Mouse (Mus musculus) liver, embryonic 16.5 days (tissue): Measurements from ENCODE around the gene Gpr162. TPM values are rescaled to one million over a fixed set of nuclear protein-coding genes. Genes with fewer than 3 reads are reported as not detected.
"Not testable (repeated sequence)": the region's sequence is repeated elsewhere in the genome, so short reads cannot be mapped to it uniquely, and the experiment has no call there.

Experiments
- ATAC-seq: fragments of 200-750 bp; cut with Nextera tagmentation; 2 replicates; pipeline ENCODE4 v1.8.0; 2017; ENCODE audit warnings: low read depth, mild to moderate bottlenecking, moderate number of reproducible peaks, moderate library complexity
- H3K27ac ChIP-seq: fragments of 300-500 bp; sonication (generic); 2 replicates; pipeline ENCODE4 v1.5.1; 2014; ENCODE audit warnings: mild to moderate bottlenecking, low read length
- H3K27me3 ChIP-seq: fragments of 300-500 bp; sonication (generic); 2 replicates; pipeline ENCODE4 v1.6.1; 2014; ENCODE audit warnings: low read depth, low read length, mixed read lengths; ENCODE audit not compliant: control insufficient read depth, insufficient read depth
- H3K36me3 ChIP-seq: fragments of 300-500 bp; sonication (generic); 2 replicates; pipeline ENCODE4 v1.6.1; 2014; ENCODE audit warnings: mild to moderate bottlenecking; ENCODE audit not compliant: control insufficient read depth, insufficient read depth
- H3K4me1 ChIP-seq: fragments of 300-500 bp; sonication (generic); 2 replicates; pipeline ENCODE4 v1.6.1; 2014; ENCODE audit warnings: low read depth, low read length, mixed read lengths; ENCODE audit not compliant: control insufficient read depth
- H3K4me2 ChIP-seq: fragments of 300-500 bp; sonication (generic); 2 replicates; pipeline ENCODE4 v1.6.1; 2014; ENCODE audit warnings: low read depth, low read length, mixed read lengths
- H3K4me3 ChIP-seq: fragments of 300-500 bp; sonication (generic); 2 replicates; pipeline ENCODE4 v1.5.1; 2014; ENCODE audit warnings: low read depth, mild to moderate bottlenecking, low read length
- H3K9ac ChIP-seq: fragments of 300-500 bp; sonication (generic); 2 replicates; pipeline ENCODE4 v1.6.1; 2014; ENCODE audit warnings: low read depth, low read length
- H3K9me3 ChIP-seq: fragments of 300-500 bp; sonication (generic); replicated peaks from 2 replicates; pipeline ENCODE4 v1.6.1; 2016; ENCODE audit warnings: low read length; ENCODE audit not compliant: control insufficient read depth
- WGBS: fragments of 180-500 bp; shearing (Covaris S2); extraction: QIAGEN DNeasy Blood & Tissue Kit; methylation state at CpG from one replicate; pipeline ENCODE4 v1.1.7; 2014; ENCODE audit not compliant: insufficient replicate concordance; 5-methylcytosine and 5-hydroxymethylcytosine counted together
- polyA plus RNA-seq: library from polyadenylated mRNA; unstranded; fragments of >200 nt; fragmentation: Nextera tagmentation; extraction: Ambion mirVana; gene quantifications from 2 replicates; pipeline ENCODE4 v1.2.1, GENCODE M21; 2015

The Gpr162 gene
- polyA plus RNA-seq, 1 experiment from 2014 or later: 0.02 TPM

- H3K4me3 ChIP-seq: peak overlapping the region; percentile 83
These were observed 51.9 kb downstream of the Gpr162 start for GRCm38 (mm10) chr6:124811701-124812560.

GRCm38 (mm10) chr6:124811403-124811665, 52.4 kb downstream of the Gpr162 start:
- Histone ChIP-seq H3K36me3 (peaks cover 12% of the 10 kb centered on the region), H3K9me3 (no peaks in the 10 kb centered on the region), H3K9ac (no peak overlapping the region), H3K4me1 (peaks cover 52% of the 10 kb centered on the region), H3K4me3 (no peak overlapping the region), H3K4me2 (no peak overlapping the region), H3K27me3 (no peaks in the 10 kb centered on the region), H3K27ac (no peak overlapping the region)
- 71% methylated on average over 4 of the region's 4 CpGs for WGBS
- no peak for ATAC-seq

More at GRCm38 (mm10) chr6:124811701-124812560, 51.9 kb downstream of the Gpr162 start:
- 68% methylated on average over 24 of the region's 24 CpGs for WGBS
- H3K27ac ChIP-seq: peak overlapping the region; percentile 93; the same call in 1 of the 2 replicates
- no peak for ATAC-seq
- no peaks in the 10 kb centered on the region for H3K9me3 ChIP-seq
- H3K36me3 ChIP-seq: peaks cover 13% of the 10 kb centered on the region
- peak overlapping the region; percentile 82 for H3K9ac ChIP-seq
- H3K27me3 ChIP-seq: no peaks in the 10 kb centered on the region
- H3K4me1 ChIP-seq: peaks cover 48% of the 10 kb centered on the region
- peak overlapping the region; percentile 93 for H3K4me2 ChIP-seq

GRCm38 (mm10) chr6:124810566-124811402, 53.0 kb downstream of the Gpr162 start:
- WGBS: 79% methylated on average over 11 of the region's 11 CpGs
- not testable (repeated sequence) for ATAC-seq, H3K4me3 ChIP-seq, H3K9me3 ChIP-seq, H3K27ac ChIP-seq, H3K27me3 ChIP-seq, H3K9ac ChIP-seq, H3K4me2 ChIP-seq
- peaks cover 57% of the 10 kb centered on the region for H3K4me1 ChIP-seq
- H3K36me3 ChIP-seq: peaks cover 12% of the 10 kb centered on the region

- Histone ChIP-seq H3K4me1 (peaks cover 63% of the 10 kb centered on the region), H3K9me3 (no peaks in the 10 kb centered on the region), H3K4me3 (peak overlapping the region; percentile 88), H3K36me3 (peaks cover 12% of the 10 kb centered on the region), H3K4me2 (peak overlapping the region; percentile 99), H3K27ac (peak overlapping the region; percentile 93), H3K9ac (peak overlapping the region; percentile 87), H3K27me3 (no peaks in the 10 kb centered on the region)
- ATAC-seq: no peak
- 44% methylated on average over 14 of the region's 14 CpGs for WGBS
These were observed 53.8 kb downstream of the Gpr162 start for GRCm38 (mm10) chr6:124809775-124810538.

GRCm38 (mm10) chr6:124809052-124809774, 54.6 kb downstream of the Gpr162 start:
- ATAC-seq: peak; percentile 31
- H3K27ac ChIP-seq: peak overlapping the region; percentile 93
- under 1% methylated on average over 35 of the region's 35 CpGs for WGBS
- H3K9me3 ChIP-seq: no peaks in the 10 kb centered on the region
- H3K4me2 ChIP-seq: peak overlapping the region; percentile 99
- peaks cover 61% of the 10 kb centered on the region for H3K4me1 ChIP-seq
- peak overlapping the region; percentile 88 for H3K4me3 ChIP-seq
- peak overlapping the region; percentile 87 for H3K9ac ChIP-seq
- peaks cover 12% of the 10 kb centered on the region for H3K36me3 ChIP-seq
- H3K27me3 ChIP-seq: no peaks in the 10 kb centered on the region

Other genes with a start within 250 kb of the Gpr162 start
- 0.04 TPM in 1 of 2 replicates, not detected in the other for gene C1s2, start 227.9 kb downstream of the Gpr162 start, polyA plus RNA-seq
- 80.1 and 88.6 TPM in 2 replicates for gene Lpcat3, start 201.0 kb downstream of the Gpr162 start, polyA plus RNA-seq
- 105 and 121 TPM in 2 replicates for gene Emg1, start 151.8 kb downstream of the Gpr162 start, polyA plus RNA-seq
- gene Phb2, start 151.6 kb downstream of the Gpr162 start, polyA plus RNA-seq: 206 and 214 TPM in 2 replicates
- 38.2 and 38.3 TPM in 2 replicates for gene Ptpn6, start 125.3 kb downstream of the Gpr162 start, polyA plus RNA-seq
- 80.7 and 83.6 TPM in 2 replicates for gene Grcc10, start 122.6 kb downstream of the Gpr162 start, polyA plus RNA-seq
- not detected in 2 replicates for gene Gm45234, start 108.0 kb downstream of the Gpr162 start, polyA plus RNA-seq
- 1.3 and 1.7 TPM in 2 replicates for gene Atn1, start 107.5 kb downstream of the Gpr162 start, polyA plus RNA-seq
- 0.40 and 0.43 TPM in 2 replicates for gene Eno2, start 94.3 kb downstream of the Gpr162 start, polyA plus RNA-seq
- gene Lrrc23, start 84.3 kb downstream of the Gpr162 start, polyA plus RNA-seq: not detected in 2 replicates
- gene Spsb2, start 55.3 kb downstream of the Gpr162 start, polyA plus RNA-seq: 8.6 and 9.1 TPM in 2 replicates
- gene Tpi1, start 49.7 kb downstream of the Gpr162 start, polyA plus RNA-seq: 450 and 452 TPM in 2 replicates
- gene Usp5, start 34.5 kb downstream of the Gpr162 start, polyA plus RNA-seq: 50.0 and 52.7 TPM in 2 replicates
- 171 and 180 TPM in 2 replicates for gene Cdca3, start 34.4 kb downstream of the Gpr162 start, polyA plus RNA-seq
- gene Gnb3, start 23.7 kb downstream of the Gpr162 start, polyA plus RNA-seq: 0.13 and 0.31 TPM in 2 replicates
- 0.62 and 0.76 TPM in 2 replicates for gene P3h3, start 6.2 kb downstream of the Gpr162 start, polyA plus RNA-seq
- 0.11 and 0.14 TPM in 2 replicates for gene Cd4, start 24.2 kb upstream of the Gpr162 start, polyA plus RNA-seq
- gene Lag3, start 47.7 kb upstream of the Gpr162 start, polyA plus RNA-seq: 0.12 and 0.15 TPM in 2 replicates
- gene Ptms, start 56.1 kb upstream of the Gpr162 start, polyA plus RNA-seq: 42.3 and 49.6 TPM in 2 replicates
- gene Mlf2, start 67.4 kb upstream of the Gpr162 start, polyA plus RNA-seq: 103 and 110 TPM in 2 replicates
- gene Cops7a, start 101.6 kb upstream of the Gpr162 start, polyA plus RNA-seq: 44.4 and 49.6 TPM in 2 replicates
- 0.05 and 0.11 TPM in 2 replicates for gene Pianp, start 132.7 kb upstream of the Gpr162 start, polyA plus RNA-seq
- 3.5 and 3.6 TPM in 2 replicates for gene Zfp384, start 145.2 kb upstream of the Gpr162 start, polyA plus RNA-seq
- 27.6 and 32.4 TPM in 2 replicates for gene Ing4, start 175.8 kb upstream of the Gpr162 start, polyA plus RNA-seq
- 2.0 and 4.5 TPM in 2 replicates for gene Acrbp, start 185.7 kb upstream of the Gpr162 start, polyA plus RNA-seq
- gene Lpar5, start 203.9 kb upstream of the Gpr162 start, polyA plus RNA-seq: 1.4 and 1.5 TPM in 2 replicates
- 18.2 and 22.9 TPM in 2 replicates for gene Chd4, start 232.0 kb upstream of the Gpr162 start, polyA plus RNA-seq